Comparison of ENCODE assay signal across 25 mouse cellular contexts in genomic region chr9:118730172-118730571, GRCm38 (mm10).
A peak's percentile ranks its signal among the peaks of the same experiment; 100 is the strongest.
DNase-seq lines count a peak whose midpoint lies in the region; ATAC-seq and TF ChIP-seq lines count a peak whose summit lies in the region.
"Had no signal": no experiment of that assay in that cellular context is flagged by ENCODE, and none has a peak within 500 bp of the region (broad histone marks: within the 10 kb centered on the region; RNA-seq: fewer than 3 reads in every experiment).

No protein-coding gene starts in this region.

- no peak overlapping the region for H3K4me2 ChIP-seq in lung, embryonic 14.5 days
- H3K4me2 ChIP-seq in limb, embryonic 15.5 days, result no peak overlapping the region
- H3K4me2 ChIP-seq: embryonic facial prominence, embryonic 15.5 days; liver, embryonic 12.5 days; neural tube, embryonic 12.5 days had no signal

- no peak overlapping the region for H3K9ac ChIP-seq in lung, embryonic 14.5 days
- no peak overlapping the region for H3K9ac ChIP-seq in limb, embryonic 15.5 days
- H3K9ac ChIP-seq: embryonic facial prominence, embryonic 15.5 days; liver, embryonic 12.5 days; neural tube, embryonic 12.5 days had no signal

- H3K4me3 ChIP-seq in heart, embryonic 10.5 days, result no peak overlapping the region
- no peak overlapping the region for H3K4me3 ChIP-seq in lung, embryonic 14.5 days (ENCODE audit: low read depth, low read length)
- H3K4me3 ChIP-seq in limb, embryonic 10.5 days, result no peak overlapping the region
- H3K4me3 ChIP-seq in limb, embryonic 15.5 days, result no peak overlapping the region
- H3K4me3 ChIP-seq: embryonic facial prominence, embryonic 15.5 days; hindbrain, embryonic 10.5 days; layer of hippocampus, adult 2 months; liver, embryonic 12.5 days; neural tube, embryonic 12.5 days had no signal

- DNase-seq in heart, embryonic 10.5 days (ENCODE audit: low spot score), result no peak
- no peak for DNase-seq in heart, adult 18-20 months
- DNase-seq in lung, embryonic 14.5 days, result no peak
- no peak for DNase-seq in lung, postnatal 36 days
- DNase-seq in limb, embryonic 10.5 days (ENCODE audit: low spot score), result no peak
- DNase-seq in left cerebral cortex, postnatal 4 days, result no peak
- DNase-seq: B cell, adult 2 months; cerebellum, adult 11 months; gastrocnemius, postnatal 25 days; lung, adult 18-20 months; midbrain, embryonic 14.5 days; retina, postnatal 1 day; right cerebral cortex, postnatal 25 days had no signal

- no peak for ATAC-seq in lung, embryonic 14.5 days (ENCODE audit: insufficient read depth)
- ATAC-seq in limb, embryonic 15.5 days (ENCODE audit: insufficient number of reproducible peaks, low FRiP score, low TSS enrichment, low read depth), result no peak
- ATAC-seq: forebrain, embryonic 16.5 days; hindbrain, embryonic 16.5 days; intestine, postnatal 0 days; liver, embryonic 12.5 days; Patski had no signal

- H3K27ac ChIP-seq in heart, embryonic 10.5 days, result 0 out of 2 replicates have a peak overlapping the region, but pooled peaks have one; percentile 2
- H3K27ac ChIP-seq in lung, embryonic 14.5 days (ENCODE audit: low read depth), result peak overlapping the region; percentile 86; the same call in 1 of the 2 replicates
- H3K27ac ChIP-seq in limb, embryonic 10.5 days, result peak overlapping the region; percentile 56; the same call in 1 of the 2 replicates
- 0 out of 2 replicates have a peak overlapping the region, but pooled peaks have one; percentile 43 for H3K27ac ChIP-seq in limb, embryonic 15.5 days
- H3K27ac ChIP-seq: layer of hippocampus, adult 2 months; liver, embryonic 12.5 days; neural tube, embryonic 12.5 days had no signal

- intact Hi-C loops in left cerebral cortex, postnatal 4 days (cut with DNase I), result no loop called here

- WGBS in heart, embryonic 10.5 days, result 75% methylated on average over 8 of the region's 8 CpGs
- 64% methylated on average over 8 of the region's 8 CpGs for WGBS in lung, embryonic 14.5 days
- 87% methylated on average over 8 of the region's 8 CpGs for WGBS in limb, embryonic 10.5 days
- WGBS in limb, embryonic 15.5 days, result 39% methylated on average over 8 of the region's 8 CpGs

- no peak for TF ChIP-seq CTCF in lung, embryonic 14.5 days (IDR thresholded peaks at IDR 0.05; ENCODE audit: low read depth)

- H3K9me3 ChIP-seq in heart, embryonic 10.5 days, result no peaks in the 10 kb centered on the region
- no peaks in the 10 kb centered on the region for H3K9me3 ChIP-seq in lung, embryonic 14.5 days (ENCODE audit: low read depth, low read length)
- no peaks in the 10 kb centered on the region for H3K9me3 ChIP-seq in limb, embryonic 10.5 days (replicated peaks)
- H3K9me3 ChIP-seq in limb, embryonic 15.5 days, result no peaks in the 10 kb centered on the region
- H3K9me3 ChIP-seq: embryonic facial prominence, embryonic 15.5 days; hindbrain, embryonic 10.5 days; liver, embryonic 12.5 days; neural tube, embryonic 12.5 days had no signal

- no peaks in the 10 kb centered on the region for H3K36me3 ChIP-seq in heart, embryonic 10.5 days
- H3K36me3 ChIP-seq in lung, embryonic 14.5 days (ENCODE audit: insufficient read depth), result no peaks in the 10 kb centered on the region
- H3K36me3 ChIP-seq in limb, embryonic 10.5 days, result no peaks in the 10 kb centered on the region
- H3K36me3 ChIP-seq in limb, embryonic 15.5 days, result no peaks in the 10 kb centered on the region
- H3K36me3 ChIP-seq: embryonic facial prominence, embryonic 15.5 days; G1E; hindbrain, embryonic 10.5 days; liver, embryonic 12.5 days; neural tube, embryonic 12.5 days had no signal

- H3K27me3 ChIP-seq in heart, embryonic 10.5 days (ENCODE audit: insufficient read depth, poor library complexity, severe bottlenecking), result no peaks in the 10 kb centered on the region
- H3K27me3 ChIP-seq in lung, embryonic 14.5 days (ENCODE audit: insufficient read depth, low read length), result no peaks in the 10 kb centered on the region
- H3K27me3 ChIP-seq in limb, embryonic 10.5 days (ENCODE audit: low read depth, poor library complexity, severe bottlenecking), result no peaks in the 10 kb centered on the region
- no peaks in the 10 kb centered on the region for H3K27me3 ChIP-seq in limb, embryonic 15.5 days
- H3K27me3 ChIP-seq: CH12.LX; embryonic facial prominence, embryonic 15.5 days; liver, embryonic 12.5 days; neural tube, embryonic 12.5 days; Patski had no signal

- peaks cover 51% of the 10 kb centered on the region for H3K4me1 ChIP-seq in heart, embryonic 10.5 days
- peaks cover 19% of the 10 kb centered on the region for H3K4me1 ChIP-seq in lung, embryonic 14.5 days (ENCODE audit: insufficient read depth)
- H3K4me1 ChIP-seq in limb, embryonic 10.5 days, result peaks cover 48% of the 10 kb centered on the region
- peaks cover 28% of the 10 kb centered on the region for H3K4me1 ChIP-seq in limb, embryonic 15.5 days

Comparison
In these comparisons a context has a peak if more than half of its experiments do, and no peak if none do; other contexts are left out.
1. H3K27ac ChIP-seq: peak in every context shown above with its lines; median percentile 86 in lung, embryonic 14.5 days; 56 in limb, embryonic 10.5 days; 43 in limb, embryonic 15.5 days; 2 in heart, embryonic 10.5 days.